Mouse (Mus musculus): ENCODE data around the gene Irx3.

GRCm38 (mm10) chr8:91827192-91827591 is 25.3 kb upstream of the Irx3 start:
- TF ChIP-seq POLR2A (IDR thresholded peaks at IDR 0.05; ENCODE audit: extremely low read depth, insufficient read depth, low read length) (no peak), CTCF (IDR thresholded peaks at IDR 0.05; ENCODE audit: low read depth, low read length) (no peak)

All from liver, adult 2 months (tissue).